Mouse (Mus musculus) megakaryocyte, embryonic 14.5 days (primary cell): Measurements from ENCODE around the gene Srbd1. TPM values are rescaled to one million over a fixed set of nuclear protein-coding genes. Genes with fewer than 3 reads are reported as not detected.

Experiments
- H3K27me3 ChIP-seq: replicated peaks from 2 replicates; pipeline ENCODE3; 2012; ENCODE audit warnings: inconsistent platforms
- H3K36me3 ChIP-seq: replicated peaks from 2 replicates; pipeline ENCODE3; 2012; ENCODE audit warnings: low read length, inconsistent platforms, mixed read lengths
- H3K4me1 ChIP-seq: 2 replicates; pipeline ENCODE4 v1.6.1; 2012; ENCODE audit warnings: inconsistent platforms
- H3K4me3 ChIP-seq: replicated peaks from 2 replicates; pipeline ENCODE3; 2012; ENCODE audit warnings: moderate library complexity, mild to moderate bottlenecking, inconsistent platforms
- H3K9me3 ChIP-seq: 2 replicates; pipeline ENCODE4 v1.6.1; 2012; ENCODE audit warnings: inconsistent platforms
- FLI1 ChIP-seq: IDR thresholded peaks from 2 replicates; pipeline ENCODE4 v1.6.1; 2012; ENCODE audit warnings: low read length, inconsistent platforms, mixed read lengths
- GATA1 ChIP-seq: IDR thresholded peaks from 3 replicates; pipeline ENCODE4 v1.6.1; 2012; ENCODE audit warnings: mixed read lengths, low read length, inconsistent platforms, borderline replicate concordance
- polyA plus RNA-seq: library from polyadenylated mRNA; stranded (reverse); fragments of >175 nt; gene quantifications from 2 replicates; pipeline ENCODE4 v1.2.3, GENCODE M21; 2012; ENCODE audit warnings: low replicate concordance; ENCODE audit not compliant: insufficient read depth

Srbd1 gene
- polyA plus RNA-seq, 1 experiment = 6.6 TPM

GRCm38 (mm10) chr17:85974591-85974990 lies 170.4 kb downstream of the Srbd1 start:
- H3K36me3 ChIP-seq = no peaks in the 10 kb centered on the region
- peaks cover 5% of the 10 kb centered on the region; the same call in 1 of the 2 replicates for H3K4me1 ChIP-seq
- no peak for TF ChIP-seq GATA1
- no peak for TF ChIP-seq FLI1
- H3K4me3 ChIP-seq = no peak overlapping the region
- H3K9me3 ChIP-seq = no peaks in the 10 kb centered on the region; the same call in 1 of the 2 replicates
- H3K27me3 ChIP-seq = peaks cover 4% of the 10 kb centered on the region

GRCm38 (mm10) chr17:85971120-85971519 lies 173.9 kb downstream of the Srbd1 start:
- TF ChIP-seq FLI1 = no peak
- no peak for TF ChIP-seq GATA1
- Histone ChIP-seq H3K9me3 (peaks cover 4% of the 10 kb centered on the region; the same call in 1 of the 2 replicates), H3K4me1 (peaks cover 5% of the 10 kb centered on the region; the same call in 1 of the 2 replicates), H3K36me3 (no peaks in the 10 kb centered on the region), H3K4me3 (no peak overlapping the region), H3K27me3 (peaks cover 9% of the 10 kb centered on the region)

GRCm38 (mm10) chr17:85961653-85962052 lies 183.3 kb downstream of the Srbd1 start:
- peaks cover 7% of the 10 kb centered on the region for H3K27me3 ChIP-seq
- TF ChIP-seq GATA1 = no peak
- no peak for TF ChIP-seq FLI1

GRCm38 (mm10) chr17:85951771-85952170 lies 193.2 kb downstream of the Srbd1 start:
- H3K4me1 ChIP-seq = no peaks in the 10 kb centered on the region

More at GRCm38 (mm10) chr17:85961653-85962052, 183.3 kb downstream of the Srbd1 start:
- no peaks in the 10 kb centered on the region for H3K4me1 ChIP-seq
- H3K9me3 ChIP-seq = no peaks in the 10 kb centered on the region
- no peaks in the 10 kb centered on the region for H3K36me3 ChIP-seq
- H3K4me3 ChIP-seq = no peak overlapping the region

GRCm38 (mm10) chr17:85949919-85950505 lies 195.0 kb downstream of the Srbd1 start:
- TF ChIP-seq FLI1 (no peak), GATA1 (no peak)

More at GRCm38 (mm10) chr17:85951771-85952170, 193.2 kb downstream of the Srbd1 start:
- TF ChIP-seq FLI1 (no peak), GATA1 (no peak)
- Histone ChIP-seq H3K36me3 (no peaks in the 10 kb centered on the region), H3K27me3 (peaks cover 4% of the 10 kb centered on the region), H3K4me3 (no peak overlapping the region), H3K9me3 (0 out of 2 replicates have a peak, but pooled peaks cover 4% of the 10 kb centered on the region)

GRCm38 (mm10) chr17:85948911-85949909 lies 195.8 kb downstream of the Srbd1 start:
- Histone ChIP-seq H3K9me3 (0 out of 2 replicates have a peak, but pooled peaks cover 4% of the 10 kb centered on the region), H3K27me3 (peaks cover 11% of the 10 kb centered on the region)
- TF ChIP-seq GATA1 = no peak
- TF ChIP-seq FLI1 = no peak

More at GRCm38 (mm10) chr17:85949919-85950505, 195.0 kb downstream of the Srbd1 start:
- Histone ChIP-seq H3K4me3 (no peak overlapping the region), H3K4me1 (no peaks in the 10 kb centered on the region), H3K27me3 (peaks cover 4% of the 10 kb centered on the region), H3K9me3 (0 out of 2 replicates have a peak, but pooled peaks cover 4% of the 10 kb centered on the region), H3K36me3 (no peaks in the 10 kb centered on the region)

GRCm38 (mm10) chr17:85944726-85945125 lies 200.2 kb downstream of the Srbd1 start:
- Histone ChIP-seq H3K4me3 (no peak overlapping the region), H3K9me3 (peaks cover 9% of the 10 kb centered on the region; the same call in 1 of the 2 replicates), H3K27me3 (peaks cover 11% of the 10 kb centered on the region), H3K36me3 (no peaks in the 10 kb centered on the region), H3K4me1 (no peaks in the 10 kb centered on the region)
- TF ChIP-seq FLI1 = no peak
- no peak for TF ChIP-seq GATA1

More at GRCm38 (mm10) chr17:85948911-85949909, 195.8 kb downstream of the Srbd1 start:
- no peaks in the 10 kb centered on the region for H3K36me3 ChIP-seq
- H3K4me1 ChIP-seq = no peaks in the 10 kb centered on the region
- no peak overlapping the region for H3K4me3 ChIP-seq

GRCm38 (mm10) chr17:85943994-85944640 lies 200.9 kb downstream of the Srbd1 start:
- Histone ChIP-seq H3K27me3 (peaks cover 11% of the 10 kb centered on the region), H3K36me3 (no peaks in the 10 kb centered on the region), H3K9me3 (peaks cover 9% of the 10 kb centered on the region; the same call in 1 of the 2 replicates), H3K4me3 (no peak overlapping the region), H3K4me1 (no peaks in the 10 kb centered on the region)
- TF ChIP-seq FLI1 (no peak), GATA1 (no peak)

GRCm38 (mm10) chr17:85943551-85943981 lies 201.4 kb downstream of the Srbd1 start:
- Histone ChIP-seq H3K4me3 (no peak overlapping the region), H3K9me3 (peaks cover 11% of the 10 kb centered on the region), H3K4me1 (no peaks in the 10 kb centered on the region), H3K36me3 (no peaks in the 10 kb centered on the region), H3K27me3 (peaks cover 9% of the 10 kb centered on the region)
- TF ChIP-seq GATA1 = no peak
